Mouse (Mus musculus) myocyte (in vitro differentiated cells): ENCODE measurements around the gene Psmc1. TPM values are rescaled to one million over a fixed set of nuclear protein-coding genes. Genes with fewer than 3 reads are reported as not detected.

Source experiments
- H3K27me3 ChIP-seq: one replicate; pipeline ENCODE4 v1.6.1; 2011; ENCODE audit not compliant: control insufficient read depth, insufficient read depth, insufficient read length
- H3K36me3 ChIP-seq: one replicate; pipeline ENCODE4 v1.6.1; 2011; ENCODE audit not compliant: control insufficient read depth, insufficient read depth
- H3K4me2 ChIP-seq: one replicate; pipeline ENCODE4 v1.6.1; 2011; ENCODE audit warnings: low read depth, control low read depth
- H3K4me3 ChIP-seq: one replicate; pipeline ENCODE4 v1.5.1; 2011; ENCODE audit warnings: mild to moderate bottlenecking, control low read depth, moderate library complexity
- H3K79me2 ChIP-seq: one replicate; pipeline ENCODE4 v1.6.1; 2011; ENCODE audit not compliant: control insufficient read depth, insufficient read depth
- H3ac ChIP-seq: one replicate; pipeline ENCODE4 v1.6.1; 2011; ENCODE audit not compliant: control insufficient read depth, insufficient read length
- CEBPB ChIP-seq: IDR thresholded peaks from 2 replicates; pipeline ENCODE4 v1.6.1; 2011; ENCODE audit warnings: mild to moderate bottlenecking, moderate library complexity; ENCODE audit not compliant: poor library complexity, insufficient read depth, severe bottlenecking
- E2F4 ChIP-seq: IDR thresholded peaks from one replicate; pipeline ENCODE4 v1.6.1; 2011; ENCODE audit warnings: mild to moderate bottlenecking, control low read depth, moderate library complexity; ENCODE audit not compliant: insufficient read depth
- MAX ChIP-seq: IDR thresholded peaks from one replicate; pipeline ENCODE4 v1.6.1; 2011; ENCODE audit warnings: low read depth, mild to moderate bottlenecking, control low read depth
- MYOD1 ChIP-seq, 3 experiments: IDR thresholded peaks; one replicate each; pipeline ENCODE4 v1.6.1; 2011; ENCODE audit warnings: control low read depth in 2 of 3, low read depth in 2 of 3, mild to moderate bottlenecking in 2 of 3, moderate library complexity in 1 of 3; ENCODE audit not compliant: insufficient read length in 2 of 3, control insufficient read depth in 1 of 3
- MYOG ChIP-seq, 3 experiments: IDR thresholded peaks; one replicate each; pipeline ENCODE4 v1.6.1; 2011; ENCODE audit warnings: control low read depth in 2 of 3, low read depth in 2 of 3, mild to moderate bottlenecking in 2 of 3; ENCODE audit not compliant: insufficient read length in 2 of 3, control insufficient read depth in 1 of 3, insufficient read depth in 1 of 3
- POLR2A ChIP-seq: IDR thresholded peaks from one replicate; pipeline ENCODE4 v1.6.1; 2011; ENCODE audit warnings: low read depth, mild to moderate bottlenecking, control low read depth, moderate library complexity; ENCODE audit not compliant: insufficient read length
- POLR2AphosphoS2 ChIP-seq: IDR thresholded peaks from one replicate; pipeline ENCODE4 v1.6.1; 2011; ENCODE audit warnings: low read depth, control low read depth; ENCODE audit not compliant: insufficient read length
- REST ChIP-seq: IDR thresholded peaks from one replicate; pipeline ENCODE4 v1.6.1; 2011; ENCODE audit warnings: mild to moderate bottlenecking, control low read depth, moderate library complexity; ENCODE audit not compliant: insufficient read depth, insufficient read length
- SRF ChIP-seq: IDR thresholded peaks from one replicate; pipeline ENCODE4 v1.6.1; 2011; ENCODE audit warnings: low read depth; ENCODE audit not compliant: control insufficient read depth, insufficient read length
- TCF12 ChIP-seq: IDR thresholded peaks from one replicate; pipeline ENCODE4 v1.6.1; 2011; ENCODE audit warnings: mild to moderate bottlenecking, control low read depth; ENCODE audit not compliant: poor library complexity, insufficient read depth, severe bottlenecking
- TCF3 ChIP-seq: IDR thresholded peaks from one replicate; pipeline ENCODE4 v1.6.1; 2011; ENCODE audit warnings: low read depth, control low read depth; ENCODE audit not compliant: insufficient read length
- USF1 ChIP-seq: IDR thresholded peaks from one replicate; pipeline ENCODE4 v1.6.1; 2011; ENCODE audit warnings: low read depth, mild to moderate bottlenecking, control low read depth, moderate library complexity
- polyA plus RNA-seq: library from polyadenylated mRNA; unstranded; fragments of >200 nt; fragmentation: generic; extraction: Trizol; gene quantifications from one replicate; pipeline ENCODE4 v1.2.1, GENCODE M21; 2012; ENCODE audit warnings: missing spikeins

The Psmc1 gene
- polyA plus RNA-seq, 1 experiment: 201 TPM

- H3K4me2 ChIP-seq: no peak overlapping the region
- H3K27me3 ChIP-seq: peaks cover 33% of the 10 kb centered on the region
Measured at GRCm38 (mm10) chr12:100090750-100091149, 19.2 kb upstream of the Psmc1 start.

GRCm38 (mm10) chr12:100093046-100093445 lies 16.9 kb upstream of the Psmc1 start:
- Histone ChIP-seq H3K36me3 (no peaks in the 10 kb centered on the region), H3K4me3 (no peak overlapping the region), H3K79me2 (no peaks in the 10 kb centered on the region), H3K27me3 (peaks cover 22% of the 10 kb centered on the region), H3ac (no peak overlapping the region), H3K4me2 (no peak overlapping the region)
- TF ChIP-seq SRF (no peak), MYOD1 (IDR thresholded peaks at IDR 0.05; ENCODE audit: control insufficient read depth in 1 of 3, insufficient read length in 2 of 3, low read depth in 2 of 3) (no peak), TCF12 (no peak)

More at GRCm38 (mm10) chr12:100090750-100091149, 19.2 kb upstream of the Psmc1 start:
- no peak overlapping the region for H3K4me3 ChIP-seq
- H3ac ChIP-seq: no peak overlapping the region
- TF ChIP-seq MYOG (IDR thresholded peaks at IDR 0.05; ENCODE audit: control insufficient read depth in 1 of 3, insufficient read depth in 1 of 3, insufficient read length in 2 of 3, low read depth in 2 of 3) (no peak), POLR2A (no peak), MYOD1 (IDR thresholded peaks at IDR 0.05; ENCODE audit: control insufficient read depth in 1 of 3, insufficient read length in 2 of 3, low read depth in 2 of 3) (no peak), E2F4 (no peak)
- no peaks in the 10 kb centered on the region for H3K36me3 ChIP-seq
- no peaks in the 10 kb centered on the region for H3K79me2 ChIP-seq

GRCm38 (mm10) chr12:100099971-100100706 lies 9.8 kb upstream of the Psmc1 start:
- no peak for TF ChIP-seq REST
- no peak for TF ChIP-seq E2F4
- peak; percentile 71 for TF ChIP-seq SRF
- peak; percentile 97 for TF ChIP-seq TCF12
- no peak for TF ChIP-seq POLR2AphosphoS2
- no peak for TF ChIP-seq POLR2A
- no peak for TF ChIP-seq USF1
- no peak for TF ChIP-seq MAX
- TF ChIP-seq MYOG (IDR thresholded peaks at IDR 0.05; ENCODE audit: control insufficient read depth in 1 of 3, insufficient read depth in 1 of 3, insufficient read length in 2 of 3, low read depth in 2 of 3): peak; percentile 73 to 96 (median 96)
- TF ChIP-seq MYOD1 (IDR thresholded peaks at IDR 0.05; ENCODE audit: control insufficient read depth in 1 of 3, insufficient read length in 2 of 3, low read depth in 2 of 3): peak; percentile 29 to 95 (median 52)
- TF ChIP-seq TCF3: peak; percentile 85
- H3ac ChIP-seq: no peak overlapping the region
- H3K4me3 ChIP-seq: no peak overlapping the region
- H3K27me3 ChIP-seq: no peaks in the 10 kb centered on the region
- H3K4me2 ChIP-seq: no peak overlapping the region
- H3K79me2 ChIP-seq: no peaks in the 10 kb centered on the region
- H3K36me3 ChIP-seq: no peaks in the 10 kb centered on the region

- Histone ChIP-seq H3K27me3 (no peaks in the 10 kb centered on the region), H3K4me3 (no peak overlapping the region), H3K36me3 (no peaks in the 10 kb centered on the region), H3K4me2 (no peak overlapping the region), H3K79me2 (no peaks in the 10 kb centered on the region), H3ac (no peak overlapping the region)
- no peak for TF ChIP-seq MYOG (IDR thresholded peaks at IDR 0.05; ENCODE audit: control insufficient read depth in 1 of 3, insufficient read depth in 1 of 3, insufficient read length in 2 of 3, low read depth in 2 of 3)
- TF ChIP-seq MYOD1 (IDR thresholded peaks at IDR 0.05; ENCODE audit: control insufficient read depth in 1 of 3, insufficient read length in 2 of 3, low read depth in 2 of 3): no peak
- no peak for TF ChIP-seq USF1
- no peak for TF ChIP-seq CEBPB
- no peak for TF ChIP-seq POLR2A
- no peak for TF ChIP-seq MAX
- TF ChIP-seq TCF3: no peak
- TF ChIP-seq REST: no peak
- TF ChIP-seq POLR2AphosphoS2: no peak
- TF ChIP-seq E2F4: no peak
- TF ChIP-seq SRF: no peak
- no peak for TF ChIP-seq TCF12
Measured at GRCm38 (mm10) chr12:100100707-100101030, 9.3 kb upstream of the Psmc1 start.

GRCm38 (mm10) chr12:100101651-100102050 lies 8.3 kb upstream of the Psmc1 start:
- TF ChIP-seq SRF (no peak), MYOD1 (IDR thresholded peaks at IDR 0.05; ENCODE audit: control insufficient read depth in 1 of 3, insufficient read length in 2 of 3, low read depth in 2 of 3) (peak; percentile 74 to 99 (median 97)), TCF12 (peak; percentile 98), MYOG (IDR thresholded peaks at IDR 0.05; ENCODE audit: control insufficient read depth in 1 of 3, insufficient read depth in 1 of 3, insufficient read length in 2 of 3, low read depth in 2 of 3) (peak; percentile 88 to 99 (median 96)), TCF3 (peak; percentile 94), E2F4 (no peak), POLR2AphosphoS2 (no peak)
- no peak overlapping the region for H3ac ChIP-seq
- H3K27me3 ChIP-seq: no peaks in the 10 kb centered on the region
- H3K36me3 ChIP-seq: no peaks in the 10 kb centered on the region
- no peaks in the 10 kb centered on the region for H3K79me2 ChIP-seq
- H3K4me2 ChIP-seq: peak overlapping the region; percentile 45
- no peak overlapping the region for H3K4me3 ChIP-seq
